Mouse (Mus musculus): ENCODE data around the gene Smim26. TPM values are rescaled to one million over a fixed set of nuclear protein-coding genes. Genes with fewer than 3 reads are reported as not detected.
"Not testable (repeated sequence)": the region's sequence is repeated elsewhere in the genome, so short reads cannot be mapped to it uniquely, and the experiment has no call there.

Gene Smim26
- polyA plus RNA-seq (2015; fragmentation: Nextera tagmentation; extraction: Ambion mirVana), result 32.7 and 33.3 TPM in 2 replicates

GRCm38 (mm10) chr2:144593951-144594651 lies at the start of gene Smim26:
Smim26 (plus strand) TSS chr2:144594054.
- peaks cover 7% of the 10 kb centered on the region for H3K4me1 ChIP-seq
- peak within 1 kb of the TSS; percentile 60 for H3K4me2 ChIP-seq
- H3K27me3 ChIP-seq, result no peaks in the 10 kb centered on the region
- WGBS, result 1% methylated on average over 31 of the region's 31 CpGs
- ATAC-seq (ENCODE audit: borderline replicate concordance, extremely low read depth, low FRiP score, low TSS enrichment), result peak; percentile 96
- H3K36me3 ChIP-seq, result peaks cover 12% of the 10 kb centered on the region; the same call in 1 of the 2 replicates
- H3K27ac ChIP-seq, result no peak within 1 kb of the TSS
- no peaks in the 10 kb centered on the region for H3K9me3 ChIP-seq
- peak within 1 kb of the TSS; percentile 63 for H3K4me3 ChIP-seq
- peak within 1 kb of the TSS; percentile 56 for H3K9ac ChIP-seq

- H3K27ac ChIP-seq, result peak overlapping the region; percentile 29; the same call in 1 of the 2 replicates
- no peak overlapping the region for H3K9ac ChIP-seq
- WGBS, result 64% methylated on average over 6 of the region's 6 CpGs
- peaks cover 8% of the 10 kb centered on the region for H3K4me1 ChIP-seq
- no peak for ATAC-seq (ENCODE audit: borderline replicate concordance, extremely low read depth, low FRiP score, low TSS enrichment)
- H3K36me3 ChIP-seq, result peaks cover 46% of the 10 kb centered on the region
- H3K9me3 ChIP-seq, result no peaks in the 10 kb centered on the region
- no peaks in the 10 kb centered on the region for H3K27me3 ChIP-seq
- no peak overlapping the region for H3K4me2 ChIP-seq
- H3K4me3 ChIP-seq, result no peak overlapping the region
Observed at GRCm38 (mm10) chr2:144544630-144545029, 49.2 kb upstream of the Smim26 start.

- Histone ChIP-seq H3K27ac (no peak overlapping the region), H3K9ac (no peak overlapping the region), H3K27me3 (no peaks in the 10 kb centered on the region), H3K4me2 (no peak overlapping the region), H3K4me1 (peaks cover 9% of the 10 kb centered on the region), H3K36me3 (peaks cover 41% of the 10 kb centered on the region), H3K4me3 (no peak overlapping the region), H3K9me3 (no peaks in the 10 kb centered on the region)
- 86% methylated on average over 2 of the region's 2 CpGs for WGBS
- ATAC-seq (ENCODE audit: borderline replicate concordance, extremely low read depth, low FRiP score, low TSS enrichment), result no peak
Observed at GRCm38 (mm10) chr2:144545061-144545460, 48.8 kb upstream of the Smim26 start.

GRCm38 (mm10) chr2:144545481-144545880 lies 48.4 kb upstream of the Smim26 start:
- Histone ChIP-seq H3K4me2 (no peak overlapping the region), H3K36me3 (peaks cover 37% of the 10 kb centered on the region), H3K4me1 (peaks cover 9% of the 10 kb centered on the region), H3K4me3 (no peak overlapping the region), H3K9ac (no peak overlapping the region), H3K27ac (no peak overlapping the region), H3K27me3 (no peaks in the 10 kb centered on the region), H3K9me3 (no peaks in the 10 kb centered on the region)
- no peak for ATAC-seq (ENCODE audit: borderline replicate concordance, extremely low read depth, low FRiP score, low TSS enrichment)
- 34% methylated on average over 1 of the region's 1 CpGs for WGBS

- no peak overlapping the region for H3K4me2 ChIP-seq
- H3K4me3 ChIP-seq, result no peak overlapping the region
- no peaks in the 10 kb centered on the region for H3K9me3 ChIP-seq
- no peak overlapping the region for H3K27ac ChIP-seq
- 62% methylated on average over 4 of the region's 4 CpGs for WGBS
- H3K27me3 ChIP-seq, result no peaks in the 10 kb centered on the region
- H3K9ac ChIP-seq, result no peak overlapping the region
- peaks cover 9% of the 10 kb centered on the region for H3K4me1 ChIP-seq
- ATAC-seq (ENCODE audit: borderline replicate concordance, extremely low read depth, low FRiP score, low TSS enrichment), result no peak
- peaks cover 28% of the 10 kb centered on the region for H3K36me3 ChIP-seq
Observed at GRCm38 (mm10) chr2:144547559-144547958, 46.3 kb upstream of the Smim26 start.

- Histone ChIP-seq H3K4me3 (peak within 1 kb of the TSS; percentile 82), H3K9ac (peak within 1 kb of the TSS; percentile 88), H3K36me3 (peaks cover 7% of the 10 kb centered on the region; the same call in 1 of the 2 replicates), H3K27me3 (no peaks in the 10 kb centered on the region), H3K4me1 (peaks cover 11% of the 10 kb centered on the region), H3K4me2 (peak within 1 kb of the TSS; percentile 57), H3K9me3 (no peaks in the 10 kb centered on the region), H3K27ac (peak within 1 kb of the TSS; percentile 94)
- WGBS, result under 1% methylated on average over 17 of the region's 17 CpGs
- peak; percentile 93; the same call in 1 of the 2 replicates for ATAC-seq (ENCODE audit: borderline replicate concordance, extremely low read depth, low FRiP score, low TSS enrichment)
Observed at GRCm38 (mm10) chr2:144550529-144550928, 43.3 kb upstream of the Smim26 start, which contains the start of gene Rbbp9. Rbbp9 (minus strand) TSS chr2:144550869.

GRCm38 (mm10) chr2:144553905-144554304 lies 39.9 kb upstream of the Smim26 start:
- no peak for ATAC-seq (ENCODE audit: borderline replicate concordance, extremely low read depth, low FRiP score, low TSS enrichment)
- Histone ChIP-seq H3K36me3 (no peaks in the 10 kb centered on the region), H3K4me2 (no peak overlapping the region), H3K9me3 (no peaks in the 10 kb centered on the region), H3K27ac (no peak overlapping the region), H3K27me3 (no peaks in the 10 kb centered on the region), H3K4me1 (peaks cover 24% of the 10 kb centered on the region), H3K9ac (no peak overlapping the region), H3K4me3 (no peak overlapping the region)
- WGBS, result 90% methylated on average over 3 of the region's 3 CpGs

GRCm38 (mm10) chr2:144555286-144555819 lies 38.5 kb upstream of the Smim26 start:
- ATAC-seq (ENCODE audit: borderline replicate concordance, extremely low read depth, low FRiP score, low TSS enrichment), result no peak
- no peaks in the 10 kb centered on the region for H3K27me3 ChIP-seq
- H3K4me2 ChIP-seq, result peak overlapping the region; percentile 55
- peak overlapping the region; percentile 93 for H3K27ac ChIP-seq
- peak overlapping the region; percentile 88 for H3K4me3 ChIP-seq
- no peaks in the 10 kb centered on the region for H3K9me3 ChIP-seq
- under 1% methylated on average over 14 of the region's 14 CpGs for whole genome bisulfite sequencing
- peaks cover 16% of the 10 kb centered on the region for H3K4me1 ChIP-seq
- peaks cover 12% of the 10 kb centered on the region for H3K36me3 ChIP-seq
- peak overlapping the region; percentile 80 for H3K9ac ChIP-seq

- H3K27me3 ChIP-seq, result no peaks in the 10 kb centered on the region
- peak within 1 kb of the TSS; percentile 93 for H3K27ac ChIP-seq
- peak within 1 kb of the TSS; percentile 88 for H3K4me3 ChIP-seq
- ATAC-seq (ENCODE audit: borderline replicate concordance, extremely low read depth, low FRiP score, low TSS enrichment), result peak; percentile 98
- H3K36me3 ChIP-seq, result peaks cover 13% of the 10 kb centered on the region
- H3K4me2 ChIP-seq, result peak within 1 kb of the TSS; percentile 62
- peak within 1 kb of the TSS; percentile 80 for H3K9ac ChIP-seq
- no peaks in the 10 kb centered on the region for H3K9me3 ChIP-seq
- under 1% methylated on average over 44 of the region's 44 CpGs for WGBS
- peaks cover 16% of the 10 kb centered on the region for H3K4me1 ChIP-seq
Observed at GRCm38 (mm10) chr2:144555820-144556552, 37.9 kb upstream of the Smim26 start, which contains the start of gene Sec23b. Sec23b (plus strand) TSS chr2:144556229.

- Histone ChIP-seq H3K36me3 (peaks cover 61% of the 10 kb centered on the region), H3K27me3 (no peaks in the 10 kb centered on the region), H3K9ac (no peak overlapping the region), H3K4me2 (no peak overlapping the region), H3K27ac (no peak overlapping the region), H3K4me1 (peaks cover 3% of the 10 kb centered on the region; the same call in 1 of the 2 replicates), H3K4me3 (no peak overlapping the region), H3K9me3 (no peaks in the 10 kb centered on the region)
- ATAC-seq (ENCODE audit: borderline replicate concordance, extremely low read depth, low FRiP score, low TSS enrichment), result no peak
- WGBS, result 68% methylated on average over 4 of the region's 4 CpGs
Observed at GRCm38 (mm10) chr2:144588723-144589122, 5.1 kb upstream of the Smim26 start.

GRCm38 (mm10) chr2:144593036-144593435 lies 818 bp upstream of the Smim26 start:
- not testable (repeated sequence) for H3K4me1 ChIP-seq; H3K27me3 ChIP-seq; H3K4me3 ChIP-seq; H3K9me3 ChIP-seq; H3K27ac ChIP-seq; H3K9ac ChIP-seq; H3K4me2 ChIP-seq; ATAC-seq (ENCODE audit: borderline replicate concordance, extremely low read depth, low FRiP score, low TSS enrichment)
- WGBS, result 62% methylated on average over 8 of the region's 8 CpGs
- peaks cover 22% of the 10 kb centered on the region for H3K36me3 ChIP-seq

Measured in lung, embryonic 15.5 days (tissue).